Mouse (Mus musculus): ENCODE measurements around the gene Hist1h2ab.

DNA sequence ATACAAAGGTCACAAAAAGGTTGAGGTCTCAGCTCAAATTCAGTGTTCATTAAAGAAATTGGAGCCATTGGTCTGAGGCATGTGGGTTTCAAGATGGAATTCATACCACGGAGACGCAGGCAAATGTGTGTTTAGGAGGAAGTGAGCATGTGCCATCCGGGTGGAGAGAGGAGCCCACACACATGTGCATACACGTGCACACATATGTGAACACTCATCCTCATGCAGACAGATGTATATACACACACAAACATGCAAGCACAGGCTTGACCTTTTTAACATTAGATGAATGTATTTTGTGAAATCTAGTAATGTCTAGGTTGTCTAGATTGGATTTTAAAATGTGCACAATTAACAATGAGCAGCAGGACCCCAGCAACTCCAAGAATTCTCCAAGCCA is 48.7 kb upstream of the Hist1h2ab start:
- TF ChIP-seq POLR2A (IDR thresholded peaks at IDR 0.05; ENCODE audit: control insufficient read depth in 1 of 2, insufficient read depth in 1 of 2, low read depth in 1 of 2, low read length in 2 of 2, poor library complexity in 1 of 2) = no peak
- TF ChIP-seq TAL1 (IDR thresholded peaks at IDR 0.05; ENCODE audit: low read length) = no peak
- TF ChIP-seq ZC3H11A (IDR thresholded peaks at IDR 0.05; ENCODE audit: low read depth, low read length) = no peak
- no peak for TF ChIP-seq CTCF (IDR thresholded peaks at IDR 0.05 in 2 of 3, conservative IDR thresholded peaks at IDR 0.05 in 1 of 3; ENCODE audit: control insufficient read depth in 1 of 3, insufficient read depth in 1 of 3, low read depth in 2 of 3, low read length in 3 of 3, poor library complexity in 1 of 3, severe bottlenecking in 1 of 3)
- no peak for TF ChIP-seq NRF1 (IDR thresholded peaks at IDR 0.05; ENCODE audit: insufficient read depth, low read depth, low read length, poor library complexity, severe bottlenecking)
- no peak for TF ChIP-seq ZNF384 (IDR thresholded peaks at IDR 0.05; ENCODE audit: low read depth, low read length)
- TF ChIP-seq GATA1 (IDR thresholded peaks at IDR 0.05; ENCODE audit: low read depth, low read length) = no peak
- TF ChIP-seq MAZ (IDR thresholded peaks at IDR 0.05; ENCODE audit: low read depth, low read length) = no peak
- no peak for TF ChIP-seq MEF2A (IDR thresholded peaks at IDR 0.05; ENCODE audit: extremely low read depth, insufficient replicate concordance, low read depth, low read length, poor library complexity, severe bottlenecking)

Data from MEL (cell line).